Mouse (Mus musculus) cerebellum, postnatal 14 days (tissue): Measurements from ENCODE around the gene Ccnd1.
A peak's percentile ranks its signal among the peaks of the same experiment; 100 is the strongest.

Experiments used
- DNase-seq, 2 experiments: peaks; one replicate each; pipeline ENCODE4 v3.0.0; 2021; ENCODE audit warnings: mixed read lengths in 2 of 2

Ccnd1 gene

DNA sequence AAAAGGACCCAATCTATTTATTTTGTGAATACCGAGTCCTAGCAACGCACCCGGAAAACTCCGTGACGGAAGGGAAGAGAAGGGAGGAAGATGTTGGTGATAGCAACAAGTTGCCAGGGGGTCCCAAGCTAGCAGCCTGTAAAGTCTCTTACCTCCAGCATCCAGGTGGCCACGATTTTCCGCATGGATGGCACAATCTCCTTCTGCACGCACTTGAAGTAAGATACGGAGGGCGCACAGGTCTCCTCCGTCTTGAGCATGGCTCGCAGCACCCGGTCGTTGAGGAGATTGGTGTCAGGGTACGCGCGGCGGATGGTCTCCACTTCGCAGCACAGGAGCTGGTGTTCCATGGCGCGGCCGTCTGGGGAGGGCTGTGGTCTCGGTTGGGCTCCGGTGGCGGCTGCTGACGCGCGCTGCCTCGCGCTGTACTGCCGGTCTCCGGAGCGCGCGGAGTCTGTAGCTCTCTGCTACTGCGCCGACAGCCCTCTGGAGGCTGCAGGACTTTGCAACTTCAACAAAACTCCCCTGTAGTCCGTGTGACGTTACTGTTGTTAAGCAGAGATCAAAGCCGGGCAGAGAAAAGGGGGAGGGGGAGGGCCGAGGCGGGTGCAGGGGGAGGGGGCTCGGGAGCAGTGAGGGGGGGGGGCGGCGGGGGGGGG lies at the start of gene Ccnd1:
Gene Ccnd1, minus strand, starts transcription at position 582 of the 659 bp plus-strand sequence.
- peak; percentile 56 to 65 for DNase-seq

DNA sequence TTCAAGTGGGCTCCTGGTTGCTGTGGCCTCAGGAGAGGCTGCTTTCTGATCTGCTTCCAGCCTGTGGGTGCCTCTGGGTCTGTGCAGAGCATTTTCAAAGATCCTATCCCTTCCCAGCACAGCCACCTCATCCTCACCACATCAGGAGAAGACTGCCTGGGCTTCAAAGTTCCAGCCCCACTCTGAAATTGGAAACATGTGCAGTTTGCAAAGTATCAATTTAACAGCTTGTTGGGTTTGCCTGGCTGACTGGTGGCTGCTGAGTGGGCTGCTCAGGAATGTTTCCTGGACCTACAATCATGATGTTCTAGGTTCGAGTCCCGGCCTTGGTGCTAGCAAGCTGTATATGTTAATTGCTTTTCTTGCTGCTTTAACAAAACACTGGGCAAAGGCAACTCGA lies 49.1 kb upstream of the Ccnd1 start:
- DNase-seq, result no peak

DNA sequence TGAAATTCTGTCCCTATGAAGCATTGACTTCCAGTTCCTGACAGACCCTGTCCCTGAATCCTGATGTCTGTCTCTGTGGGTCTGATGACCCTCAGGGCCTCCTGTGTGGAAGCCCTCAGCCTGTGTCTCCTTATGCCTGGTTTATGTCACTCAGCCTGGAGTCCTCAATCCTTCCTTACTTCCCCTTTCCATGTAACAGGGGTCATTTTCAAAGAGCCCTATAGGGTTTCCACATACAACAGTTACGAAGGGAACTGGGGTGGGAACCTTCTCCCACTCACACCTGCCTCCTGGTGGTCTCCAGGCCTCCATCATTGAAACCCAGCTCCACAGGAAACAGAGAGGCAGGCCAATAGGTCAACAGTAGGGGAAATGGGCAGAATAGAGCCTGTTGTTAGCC lies 45.4 kb upstream of the Ccnd1 start:
- no peak for DNase-seq

DNA sequence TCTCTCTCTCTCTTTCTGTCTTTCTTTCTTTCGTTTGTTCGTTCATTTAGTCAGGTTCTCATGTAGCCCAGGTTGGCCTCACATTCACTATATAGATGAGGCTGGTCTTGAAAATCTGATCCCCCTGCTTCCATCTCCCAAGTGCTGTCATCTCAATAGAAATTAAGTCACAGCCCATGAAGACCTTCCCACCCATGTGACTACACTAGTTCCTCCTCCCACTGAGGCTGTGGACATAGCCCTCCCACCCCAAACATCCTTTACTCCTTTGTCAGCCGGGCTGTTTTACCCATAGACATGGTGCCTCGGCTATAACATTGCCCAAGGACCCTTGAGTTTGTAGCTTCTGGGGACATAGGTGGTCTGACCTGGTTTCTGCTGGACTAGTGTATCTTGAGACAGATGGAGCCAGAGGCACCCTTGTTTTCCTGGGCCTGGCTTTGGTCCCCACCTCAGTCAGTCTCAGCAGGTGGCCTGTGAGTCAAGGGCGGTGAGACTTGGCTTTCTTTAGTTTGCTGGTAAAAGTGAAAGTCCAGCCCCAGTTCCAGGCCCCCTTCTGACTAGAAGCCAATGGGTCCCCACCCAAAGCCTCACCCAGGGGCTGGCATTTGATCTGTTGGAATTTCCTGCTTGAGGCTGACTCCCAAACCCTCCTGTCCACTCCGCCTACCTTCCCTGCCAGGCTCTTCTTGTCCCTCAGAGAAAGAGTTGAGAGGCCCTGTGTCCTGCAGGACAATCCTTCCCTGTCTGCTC lies 42.8 kb upstream of the Ccnd1 start:
- no peak for DNase-seq

DNA sequence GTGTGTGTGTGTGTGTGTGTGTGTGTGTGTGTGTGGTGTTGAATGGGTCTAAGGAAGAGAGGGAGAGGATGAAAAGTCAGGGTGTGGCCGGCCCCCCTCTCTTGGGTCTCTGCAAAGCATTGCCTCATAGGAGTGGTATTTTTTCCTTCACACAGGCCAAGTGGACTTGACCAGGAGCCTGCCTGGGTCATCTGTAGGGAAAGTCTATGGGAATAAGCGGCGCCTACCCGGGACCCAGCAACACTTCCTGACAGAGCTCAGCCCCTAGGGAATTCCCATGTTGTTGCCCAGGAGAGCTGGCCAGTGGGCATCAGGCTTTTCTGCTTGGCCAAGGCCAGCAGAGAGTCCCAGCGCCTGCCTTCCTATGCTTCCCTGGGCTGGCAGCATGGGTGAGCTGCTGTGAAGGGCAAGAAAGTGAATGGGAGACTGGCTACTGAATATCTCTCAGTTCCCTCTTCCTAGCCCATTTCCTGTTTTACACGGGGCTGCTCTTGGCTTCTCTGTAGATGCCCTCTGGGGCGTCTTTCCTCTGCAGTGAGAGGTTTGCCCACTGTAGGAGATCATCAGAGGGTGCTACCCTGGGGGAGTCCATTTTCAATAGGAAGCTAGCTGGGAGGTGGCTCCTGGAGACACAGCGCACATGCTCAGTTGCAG lies 41.8 kb upstream of the Ccnd1 start:
- no peak for DNase-seq

DNA sequence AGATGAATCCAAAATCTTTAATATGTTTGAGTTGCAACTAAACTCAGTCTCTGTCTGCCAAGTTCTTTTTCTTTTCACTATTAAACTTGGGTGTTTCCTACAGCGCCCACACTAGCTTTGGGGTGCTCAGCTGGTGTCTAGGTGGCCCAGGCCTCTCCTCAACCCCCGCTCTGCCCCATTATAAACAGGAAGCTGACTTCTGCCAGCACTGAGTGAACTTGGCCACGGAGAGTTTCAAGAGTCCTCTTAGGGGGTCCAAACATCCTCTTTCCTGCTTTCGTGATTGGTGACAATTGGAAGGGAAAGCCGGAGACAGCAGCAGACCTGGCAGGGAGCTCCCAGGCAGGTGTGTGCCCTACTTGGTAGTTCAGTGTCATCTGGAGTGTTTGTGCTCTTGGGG lies 40.1 kb upstream of the Ccnd1 start:
- DNase-seq, result no peak

DNA sequence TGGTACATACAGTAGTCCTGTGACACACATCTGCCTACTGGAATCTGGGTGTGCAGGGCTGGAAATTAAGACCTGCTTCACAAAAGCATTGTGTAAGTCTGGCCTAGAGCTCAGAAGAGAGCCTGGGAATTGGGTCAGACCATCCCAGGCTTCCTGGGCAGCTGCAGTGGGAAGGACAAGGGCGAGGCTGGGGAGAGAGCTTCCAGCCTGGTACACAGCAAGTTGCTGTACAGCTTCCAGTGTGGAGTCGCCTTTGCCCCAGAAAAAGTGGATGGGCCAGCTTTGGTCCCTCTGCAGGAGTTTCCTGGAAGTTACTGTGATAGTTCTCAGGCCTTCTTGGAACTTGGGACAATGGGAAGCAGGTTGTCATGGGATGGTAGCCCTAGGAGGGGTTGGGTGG lies 37.4 kb upstream of the Ccnd1 start:
- DNase-seq, result no peak

DNA sequence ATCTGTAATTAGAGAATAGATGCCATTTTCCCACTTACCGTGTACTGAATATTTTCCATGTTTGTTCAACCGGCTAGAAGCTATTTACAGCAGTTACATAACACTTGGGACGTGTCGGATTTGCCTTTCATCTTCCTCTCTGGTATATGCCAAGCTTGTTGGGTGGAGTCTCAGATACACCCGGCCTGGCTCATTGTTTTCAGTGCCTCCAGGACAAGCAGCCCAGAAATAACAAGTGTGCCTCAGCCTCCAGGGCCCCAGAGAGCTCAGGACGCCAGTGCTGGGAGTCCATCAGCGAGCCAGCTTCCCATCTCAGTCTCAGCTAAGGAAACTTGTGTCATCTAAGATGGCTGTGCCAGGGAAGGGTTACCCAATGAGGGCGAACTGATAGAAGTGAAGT lies 33.7 kb upstream of the Ccnd1 start:
- DNase-seq, result no peak

DNA sequence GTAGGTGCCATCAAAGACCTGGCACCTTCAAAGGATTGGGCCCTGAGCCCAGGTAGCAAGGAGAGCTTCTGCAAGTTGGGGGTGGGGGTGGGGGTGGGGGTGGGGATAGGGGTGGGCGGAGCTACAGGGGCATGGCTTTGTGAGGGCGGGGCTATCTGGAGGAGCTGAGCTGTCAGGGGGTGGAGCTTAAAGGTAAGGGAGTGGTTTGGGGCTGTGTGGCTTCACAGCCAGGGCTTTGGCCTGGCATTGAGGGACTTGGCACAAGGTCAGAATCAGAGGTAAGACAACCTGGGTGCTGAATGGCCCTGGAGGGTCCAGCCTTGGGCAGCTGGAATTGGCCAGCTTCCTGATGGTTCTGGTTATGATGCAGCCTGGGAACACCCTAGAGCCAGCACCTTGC lies 32.0 kb upstream of the Ccnd1 start:
- no peak for DNase-seq

DNA sequence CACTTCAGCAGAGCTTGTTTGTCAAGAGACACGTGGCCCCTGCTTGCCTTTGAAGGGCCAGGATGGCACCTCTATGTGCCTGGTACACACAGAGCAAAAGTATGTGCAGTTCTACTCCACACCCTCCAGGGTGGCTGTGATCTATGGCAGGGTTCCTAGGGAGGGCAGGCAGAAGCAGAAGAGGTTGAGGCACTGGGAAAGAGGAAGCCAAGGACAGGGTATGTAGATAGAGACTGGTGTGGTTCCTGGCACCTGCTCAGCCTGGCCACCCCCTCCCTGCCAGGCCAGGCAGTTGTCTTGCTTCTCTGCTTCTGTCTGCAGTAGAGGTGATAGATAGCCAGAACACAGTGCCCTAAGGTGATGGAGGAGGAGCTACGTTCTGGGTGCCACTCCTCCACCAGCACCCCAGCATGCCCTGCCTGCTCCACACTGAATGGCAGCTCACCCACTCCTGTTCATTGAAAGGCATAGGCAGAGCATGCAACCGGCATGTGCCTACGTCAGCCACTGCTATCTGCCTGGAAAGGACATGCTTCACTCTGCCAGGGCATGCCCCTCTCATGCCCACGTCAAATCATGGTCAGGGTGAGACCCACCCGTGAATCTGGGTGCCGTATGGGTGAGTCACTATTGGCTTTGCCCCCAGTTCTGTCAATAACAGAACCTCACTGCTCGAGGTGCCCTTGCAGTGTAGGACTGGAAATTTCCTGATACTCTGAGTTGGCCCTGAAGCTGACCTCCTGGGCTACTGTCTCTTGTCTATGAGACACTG lies 31.5 kb upstream of the Ccnd1 start:
- DNase-seq, result no peak

DNA sequence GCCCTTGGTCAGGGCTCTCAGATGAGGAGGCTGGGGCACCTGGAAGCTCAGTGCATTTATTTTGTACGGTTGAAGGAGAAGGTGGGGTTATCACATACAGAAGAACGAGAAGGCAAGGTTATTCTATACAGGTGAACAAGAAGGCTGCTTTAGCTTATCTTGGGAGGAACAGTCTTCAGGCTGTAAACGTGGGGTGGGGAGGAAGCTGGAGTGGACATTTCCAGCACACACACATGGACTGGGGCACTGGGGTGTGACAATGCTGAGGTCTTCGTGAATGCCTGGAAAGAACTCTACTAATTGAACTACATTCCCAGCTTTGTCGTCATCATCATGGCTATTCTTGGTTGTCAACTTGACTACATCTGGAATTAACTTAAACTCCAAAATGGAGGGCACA lies 26.2 kb upstream of the Ccnd1 start:
- DNase-seq, result no peak

DNA sequence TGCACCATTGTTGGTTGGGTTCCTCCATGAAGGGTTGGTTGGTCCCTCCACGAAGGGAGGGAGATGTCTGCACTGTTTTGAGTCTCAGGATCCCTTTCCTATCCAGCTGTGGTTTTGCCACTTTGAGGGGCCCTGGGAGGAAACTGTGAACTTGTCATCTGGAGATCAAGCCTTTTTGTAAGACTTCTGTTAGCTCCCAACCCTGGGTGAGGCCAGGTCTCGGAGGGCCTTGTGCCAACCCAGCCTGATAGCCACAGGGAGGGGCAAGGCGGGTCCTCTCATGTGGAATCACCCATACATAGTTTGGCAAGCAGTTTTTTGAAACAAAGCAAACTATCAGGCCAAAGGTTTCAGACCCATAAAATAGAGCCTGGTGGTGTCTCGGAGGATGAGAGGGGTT lies 24.6 kb upstream of the Ccnd1 start:
- no peak for DNase-seq

DNA sequence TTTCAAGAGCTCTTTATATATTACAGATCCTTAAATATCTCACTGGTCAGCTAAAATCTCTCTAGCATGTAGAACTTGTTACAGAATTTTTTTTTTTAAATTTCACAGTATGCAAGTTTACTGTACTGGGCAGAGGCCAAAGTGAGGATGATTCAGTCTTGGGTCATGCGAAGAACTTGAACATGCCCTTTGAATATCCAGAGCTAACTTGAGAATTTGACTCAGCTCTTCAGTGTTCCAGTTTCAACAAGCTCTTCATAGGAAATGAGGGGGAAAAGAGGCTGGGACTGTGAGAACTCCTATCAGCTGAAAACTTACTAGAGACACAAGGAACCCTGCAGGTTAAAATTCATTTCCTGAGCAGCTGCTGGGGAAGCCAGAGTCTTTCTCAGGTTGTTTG lies 24.2 kb upstream of the Ccnd1 start:
- no peak for DNase-seq

DNA sequence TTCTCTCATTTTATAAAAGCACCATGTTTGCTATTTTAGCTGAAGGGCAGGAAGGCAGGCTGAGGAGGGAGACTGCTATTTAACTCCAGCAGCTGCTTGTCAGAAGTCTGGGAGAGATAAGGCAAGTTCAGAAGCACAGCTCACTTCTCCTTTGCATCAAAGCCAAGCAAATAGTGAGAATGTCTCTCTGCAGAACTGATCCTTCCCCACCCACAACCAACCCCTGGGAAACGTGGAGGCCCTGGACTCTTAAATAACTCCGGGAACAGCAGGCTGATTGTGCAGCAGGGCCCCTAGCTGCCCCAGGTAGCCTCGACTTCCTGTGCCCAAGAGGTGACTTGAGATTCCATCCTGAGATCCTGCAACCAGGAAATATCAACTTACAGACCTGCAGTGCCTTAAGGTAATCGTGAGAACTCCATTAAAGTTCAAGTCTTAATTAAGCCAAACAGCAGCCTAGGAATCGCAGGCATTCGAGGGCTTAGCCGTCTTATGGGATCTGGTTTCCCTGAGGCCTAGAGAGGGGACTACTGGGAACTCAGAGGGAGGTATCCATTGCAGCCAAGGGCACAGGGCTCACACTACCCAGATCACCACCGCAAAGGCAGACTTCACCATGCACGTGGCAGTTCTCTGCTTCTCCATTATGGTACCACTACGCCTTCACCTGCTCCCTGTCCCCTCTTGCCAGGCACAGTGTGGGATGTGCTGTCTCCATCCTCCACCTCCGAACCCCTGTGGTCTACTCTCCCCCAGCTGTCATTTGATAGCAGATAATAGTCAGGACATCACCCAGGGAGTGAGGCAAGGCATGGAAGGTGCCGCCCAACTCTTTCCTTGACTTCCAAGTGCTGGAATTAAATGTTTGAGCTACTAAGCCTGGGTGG lies 19.0 kb upstream of the Ccnd1 start:
- no peak for DNase-seq

DNA sequence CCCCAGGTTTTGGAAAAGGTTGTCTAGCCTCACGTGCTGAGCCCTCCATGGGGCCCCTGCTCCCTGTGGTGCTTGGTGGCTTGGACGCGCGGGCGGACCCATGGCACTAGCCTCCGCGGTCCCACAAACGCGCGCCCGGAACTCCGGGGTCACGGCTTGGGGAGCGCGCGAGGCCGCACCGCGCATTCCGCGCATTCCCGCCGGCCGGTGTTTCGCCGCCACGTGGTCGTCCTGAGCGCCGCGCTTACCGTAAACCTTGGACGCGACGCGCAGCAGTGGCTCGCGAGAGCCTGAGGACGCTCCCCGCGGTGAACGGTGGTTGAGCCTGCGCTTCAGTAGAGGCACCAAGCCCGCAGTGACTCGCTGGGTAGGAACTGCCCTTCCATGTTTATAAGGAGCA lies 3.5 kb upstream of the Ccnd1 start:
- DNase-seq, result peak; percentile 84

DNA sequence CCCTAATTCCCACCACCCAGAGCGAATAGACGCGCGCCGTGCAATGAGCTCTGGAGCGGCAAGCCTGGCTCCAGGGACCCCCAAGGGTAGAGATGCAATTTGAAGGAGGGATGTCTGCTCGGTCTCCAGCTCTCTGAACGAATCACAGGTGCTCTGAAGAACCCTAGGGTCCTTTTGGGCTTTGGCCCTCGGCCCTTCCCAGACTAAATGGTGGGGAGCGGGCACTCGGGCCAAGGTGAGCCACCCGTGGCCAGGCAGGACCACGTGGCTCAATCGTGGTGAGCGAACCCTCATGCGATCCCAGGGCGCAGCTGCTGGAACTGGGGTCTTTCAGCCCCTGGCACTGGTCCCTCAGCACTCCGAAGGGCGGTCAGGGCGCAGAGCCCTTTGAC lies 3.0 kb upstream of the Ccnd1 start:
- peak in 1 of 2 experiments; percentile 41 for DNase-seq

DNA sequence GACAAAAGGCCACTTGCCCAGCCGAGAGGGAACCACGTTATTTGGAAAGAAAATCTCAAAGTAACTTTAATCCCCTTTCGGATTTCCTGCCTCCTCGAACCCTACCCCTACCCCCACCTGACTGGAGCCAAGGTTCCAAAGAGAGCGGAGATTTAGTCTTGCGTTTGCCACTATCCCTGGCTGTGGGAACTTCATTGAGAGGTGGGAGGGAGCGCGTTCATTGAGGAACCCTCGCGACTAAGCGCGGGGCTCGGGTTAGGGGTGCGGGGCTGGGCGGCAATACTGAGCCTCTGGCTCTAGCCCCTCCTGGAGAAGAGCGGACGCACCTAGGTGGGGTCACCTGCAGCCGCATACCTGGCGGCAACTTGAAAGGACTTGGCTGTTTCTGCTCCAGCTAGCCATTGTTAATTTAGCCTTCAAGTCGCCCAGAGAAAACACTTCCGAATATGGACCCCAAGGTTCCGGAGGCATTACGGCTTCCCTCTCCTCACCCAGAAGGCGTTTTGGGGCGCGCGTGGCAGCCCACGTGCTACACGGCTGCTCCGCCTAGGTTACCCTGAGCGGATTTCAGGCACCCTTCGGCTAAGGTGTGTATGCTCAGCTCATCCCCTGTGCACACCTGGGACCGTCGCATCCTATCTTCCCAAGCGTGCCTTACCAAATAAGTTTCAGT lies 2.5 kb upstream of the Ccnd1 start:
- peak; percentile 14 to 23 for DNase-seq

DNA sequence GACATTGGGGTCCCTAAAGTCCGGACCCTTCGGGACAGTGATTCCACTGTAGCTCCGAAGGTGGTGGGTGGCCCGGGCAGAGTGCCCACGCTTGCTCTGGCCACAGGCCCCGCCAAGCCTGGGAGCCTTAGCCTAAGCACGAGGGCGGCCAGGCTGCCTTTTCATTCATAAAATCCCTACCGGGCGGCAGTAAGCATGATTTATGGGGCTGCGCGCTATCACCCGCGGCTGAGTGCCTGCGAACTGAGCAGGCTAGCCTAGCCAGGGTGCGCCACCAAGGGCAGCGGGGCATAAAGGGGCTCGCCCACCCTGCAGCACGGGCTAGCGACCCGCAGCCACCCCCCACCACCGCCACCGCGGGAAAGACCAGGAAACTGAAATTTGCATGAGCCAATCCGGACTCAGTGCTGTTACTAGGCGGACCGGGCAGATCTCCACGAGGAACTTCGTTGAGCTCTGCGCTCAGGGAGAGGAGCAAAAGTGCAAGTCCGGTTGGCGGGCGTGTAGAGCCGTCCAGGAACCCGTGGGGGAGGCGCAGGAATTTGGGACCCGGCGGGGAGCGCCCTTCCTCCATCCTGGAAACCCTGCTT lies 1.6 kb upstream of the Ccnd1 start:
- peak; percentile 60 to 74 for DNase-seq

DNA sequence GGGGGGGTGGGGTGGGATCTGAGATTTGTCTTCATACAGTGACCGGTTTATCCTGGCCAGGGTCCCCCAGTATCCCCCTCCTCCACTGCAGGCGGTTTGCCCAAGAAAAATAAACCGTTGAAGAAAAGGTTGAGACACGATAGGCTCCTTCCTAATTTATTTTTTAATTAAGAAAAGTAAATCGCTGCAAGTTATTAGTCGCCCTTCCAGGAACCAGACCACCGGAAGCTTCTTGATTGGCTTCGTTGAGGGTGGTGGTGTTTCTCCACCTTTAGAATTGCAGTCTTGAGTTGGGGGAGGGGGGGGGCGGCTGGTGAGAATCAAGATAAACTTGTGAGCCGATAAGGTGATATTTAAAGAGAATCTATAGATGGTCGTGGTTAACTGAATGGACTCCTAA lies 860 bp upstream of the Ccnd1 start:
- DNase-seq, result peak; percentile 19 to 21

DNA sequence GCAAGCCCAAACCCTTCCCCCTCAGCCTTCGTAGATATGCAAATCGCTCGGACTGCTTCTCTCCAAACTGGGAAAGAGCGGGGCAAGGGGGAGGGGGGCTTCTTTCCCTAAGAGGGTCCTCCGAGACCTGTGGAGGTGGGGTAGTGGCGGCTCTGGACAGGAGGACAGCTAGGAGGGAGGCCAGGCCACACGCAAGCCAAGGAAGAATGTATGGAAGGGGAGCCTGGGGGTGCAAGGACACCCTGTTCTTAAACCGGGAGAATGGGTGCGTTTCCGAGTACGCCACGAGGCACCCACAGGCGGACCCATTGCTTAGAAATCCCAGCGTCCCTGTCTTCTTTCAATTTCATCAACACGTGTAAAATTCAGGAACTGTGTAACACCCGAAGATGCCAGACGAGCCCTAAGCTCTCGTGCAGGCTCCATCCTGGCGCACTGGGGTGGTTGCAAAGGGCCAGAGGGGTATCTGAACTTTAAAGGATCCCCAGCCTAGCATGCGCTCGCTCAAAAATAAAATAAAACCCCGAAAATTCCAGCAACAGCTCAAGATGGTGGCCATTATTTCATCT lies 362 bp upstream of the Ccnd1 start:
- peak; percentile 24 to 39 for DNase-seq
